ENCODE assay signal across 8 mouse cellular contexts in the genomic region with DNA sequence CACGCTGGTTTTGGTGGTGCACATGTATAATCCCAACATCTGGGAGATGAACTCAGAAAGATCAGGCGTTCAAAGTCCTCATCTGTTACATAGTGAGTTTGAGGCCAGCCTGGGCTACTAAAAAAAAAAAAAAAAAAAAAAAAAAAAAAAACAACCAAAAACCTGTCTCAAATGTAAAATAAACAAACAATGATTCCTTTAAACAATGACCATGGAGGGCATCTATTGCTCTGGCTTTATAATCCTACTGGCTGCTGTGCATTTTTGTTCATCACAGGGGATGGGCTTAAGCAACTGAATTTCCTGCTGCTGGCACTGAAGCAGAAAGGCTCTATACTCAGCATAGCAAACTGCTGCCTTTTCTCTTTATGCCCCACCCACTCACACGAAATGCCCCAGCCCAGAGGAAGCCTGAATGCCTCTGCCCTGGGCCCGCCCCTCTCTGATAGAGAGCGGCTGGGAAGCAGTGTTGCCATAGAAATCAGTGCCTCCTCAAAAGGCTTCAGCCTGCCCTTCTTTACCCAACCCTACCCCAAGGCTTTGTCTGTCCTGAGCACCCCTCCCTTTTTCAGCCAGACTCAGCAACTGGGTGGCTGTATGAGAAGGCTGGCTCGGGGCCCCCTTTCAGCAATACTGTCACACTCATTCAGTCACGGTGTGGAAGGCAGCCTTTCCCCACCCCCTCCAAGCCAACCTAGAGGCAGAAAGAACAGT. TPM values are rescaled to one million over a fixed set of nuclear protein-coding genes. Genes with fewer than 3 reads are reported as not detected.
DNase-seq lines count a peak whose midpoint lies in the region; ATAC-seq lines count a peak whose summit lies in the region.

No protein-coding gene starts in this region.

- H3K9ac ChIP-seq in embryonic facial prominence, embryonic 11.5 days (replicated peaks; ENCODE audit: low read length): no peak overlapping the region; the same call in 1 of the 2 replicates

- peak overlapping the region; percentile 53 for H3K27ac ChIP-seq in embryonic facial prominence, embryonic 11.5 days (replicated peaks; ENCODE audit: low read depth, low read length)

- H3K4me1 ChIP-seq in embryonic facial prominence, embryonic 11.5 days (ENCODE audit: control insufficient read depth, insufficient read depth, low read length): peaks cover 9% of the 10 kb centered on the region; the same call in 1 of the 2 replicates

- no peak overlapping the region for H3K4me3 ChIP-seq in embryonic facial prominence, embryonic 11.5 days (ENCODE audit: low read depth, low read length)

- peak; percentile 84 to 86 for DNase-seq in B cell, adult 2 months
- DNase-seq in MEL-GATA-1-ER (ENCODE audit: extremely low read depth, low read depth): peak; percentile 78
- DNase-seq in embryonic facial prominence, embryonic 11.5 days (ENCODE audit: low spot score): peak; percentile 82
- peak; percentile 63 to 69 for DNase-seq in heart, postnatal 14 days
- peak; percentile 77 to 81 for DNase-seq in kidney, postnatal 36 days
- peak; percentile 90 for DNase-seq in lung, postnatal 36 days
- peak; percentile 94 for DNase-seq in retina, postnatal 1 day
- DNase-seq in cerebellum, adult 8-10 months: no peak

- 17% methylated on average over 7 of the region's 7 CpGs for WGBS in embryonic facial prominence, embryonic 11.5 days

- H3K9me3 ChIP-seq in embryonic facial prominence, embryonic 11.5 days (replicated peaks; ENCODE audit: control insufficient read depth, low read length): no peaks in the 10 kb centered on the region

- intact Hi-C loops in heart, postnatal 14 days (cut with DNase I): no loop called here

- no peaks in the 10 kb centered on the region for H3K36me3 ChIP-seq in embryonic facial prominence, embryonic 11.5 days (replicated peaks; ENCODE audit: control insufficient read depth, insufficient read depth, low read depth, low read length)

- peak overlapping the region; percentile 79 for H3K4me2 ChIP-seq in embryonic facial prominence, embryonic 11.5 days (ENCODE audit: low read depth, low read length)

- H3K27me3 ChIP-seq in embryonic facial prominence, embryonic 11.5 days (ENCODE audit: control insufficient read depth, insufficient read depth, low read length): no peaks in the 10 kb centered on the region

- peak; percentile 45 for ATAC-seq in embryonic facial prominence, embryonic 11.5 days (replicated peaks; ENCODE audit: insufficient number of reproducible peaks, low FRiP score, low TSS enrichment, low read depth)

RNA-seq across cellular contexts. Expression of a gene that starts 2.2 kb away (rescaled TPM):
- polyA plus RNA-seq in embryonic facial prominence, embryonic 11.5 days (2014; fragmentation: Nextera tagmentation; extraction: Ambion mirVana): 8.7 and 9.6 TPM in 2 replicates
- 10 to 100 TPM; 33.7 to 33.8 TPM for total RNA-seq in heart, postnatal 14 days (2021)

RNA-seq across cellular contexts. Expression of a gene that starts 12.3 kb away (rescaled TPM):
- 410 TPM in 2 replicates for polyA plus RNA-seq in embryonic facial prominence, embryonic 11.5 days (2014; fragmentation: Nextera tagmentation; extraction: Ambion mirVana)
- total RNA-seq in heart, postnatal 14 days (2021): 10 to 100 TPM; 97.8 to 99.2 TPM

RNA-seq across cellular contexts. Expression of a gene that starts 15.0 kb away (rescaled TPM):
- polyA plus RNA-seq in embryonic facial prominence, embryonic 11.5 days (2014; fragmentation: Nextera tagmentation; extraction: Ambion mirVana): 4.1 and 6.1 TPM in 2 replicates
- 10 to 100 TPM; 20.3 to 25.2 TPM for total RNA-seq in heart, postnatal 14 days (2021)

RNA-seq across cellular contexts. Expression of a gene that starts 18.2 kb away (rescaled TPM):
- polyA plus RNA-seq in embryonic facial prominence, embryonic 11.5 days (2014; fragmentation: Nextera tagmentation; extraction: Ambion mirVana): 17.3 and 18.8 TPM in 2 replicates
- 10 to 100 TPM; 22.1 to 24.5 TPM for total RNA-seq in heart, postnatal 14 days (2021)

RNA-seq across cellular contexts. Expression of a gene that starts 33.5 kb away (rescaled TPM):
- polyA plus RNA-seq in embryonic facial prominence, embryonic 11.5 days (2014; fragmentation: Nextera tagmentation; extraction: Ambion mirVana): 19.7 and 22.7 TPM in 2 replicates
- total RNA-seq in heart, postnatal 14 days (2021): 1 to 10 TPM; 4.7 to 4.8 TPM
